Mouse (Mus musculus): ENCODE measurements around the gene Fkbp8.

DNA sequence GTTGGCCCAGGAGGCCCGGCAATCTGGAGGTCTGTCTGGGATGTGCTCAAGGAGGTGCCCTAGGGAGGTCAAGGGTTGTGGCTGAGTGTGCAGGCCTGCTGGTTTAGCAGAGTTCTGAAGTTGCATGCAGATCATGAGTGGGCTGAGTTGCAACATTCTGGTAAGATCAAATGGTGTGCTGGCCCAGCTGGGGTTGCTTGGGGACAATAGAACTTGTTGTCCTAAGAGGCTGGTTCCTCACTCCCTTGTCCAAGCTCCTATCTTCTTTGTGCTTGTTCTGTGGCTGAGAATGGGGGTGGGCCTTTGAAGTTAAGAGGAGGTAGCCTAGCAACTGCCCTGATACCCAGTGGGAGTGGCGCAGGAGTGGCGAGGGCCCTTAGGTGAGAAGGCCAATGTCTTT lies 35.3 kb downstream of the Fkbp8 start:
- TF ChIP-seq CTCF (conservative IDR thresholded peaks at IDR 0.05; ENCODE audit: low read length) (no peak), NANOG (IDR thresholded peaks at IDR 0.05; ENCODE audit: borderline replicate concordance, low read length) (no peak), POU5F1 (IDR thresholded peaks at IDR 0.05; ENCODE audit: borderline replicate concordance, low read length) (no peak)

All from E14TG2a.4 (cell line).